Mouse (Mus musculus): ENCODE measurements around the gene Naglu. TPM values are rescaled to one million over a fixed set of nuclear protein-coding genes. Genes with fewer than 3 reads are reported as not detected.
A peak's percentile ranks its signal among the peaks of the same experiment; 100 is the strongest.

Gene Naglu
- polyA plus RNA-seq, 1 experiment from 2014 or later = 3.5 TPM

GRCm38 (mm10) chr11:101051051-101051493 lies 18.7 kb upstream of the Naglu start:
- Histone ChIP-seq H3K4me2 (ENCODE audit: low read depth, low read length) (no peak overlapping the region), H3K9ac (replicated peaks; ENCODE audit: low read length) (no peak overlapping the region), H3K27me3 (ENCODE audit: control insufficient read depth, insufficient read depth, low read length) (no peaks in the 10 kb centered on the region), H3K4me3 (ENCODE audit: low read depth, low read length) (no peak overlapping the region), H3K36me3 (replicated peaks; ENCODE audit: control insufficient read depth, insufficient read depth, low read depth, low read length) (peaks cover 2% of the 10 kb centered on the region; the same call in 1 of the 2 replicates), H3K4me1 (ENCODE audit: control insufficient read depth, insufficient read depth, low read length) (no peaks in the 10 kb centered on the region), H3K27ac (replicated peaks; ENCODE audit: low read depth, low read length) (no peak overlapping the region), H3K9me3 (replicated peaks; ENCODE audit: control insufficient read depth, low read length) (no peaks in the 10 kb centered on the region)
- WGBS = 89% methylated on average over 6 of the region's 6 CpGs
- ATAC-seq (replicated peaks; ENCODE audit: insufficient number of reproducible peaks, low FRiP score, low TSS enrichment, low read depth) (no peak), DNase-seq (ENCODE audit: low spot score) (no peak)

DNA sequence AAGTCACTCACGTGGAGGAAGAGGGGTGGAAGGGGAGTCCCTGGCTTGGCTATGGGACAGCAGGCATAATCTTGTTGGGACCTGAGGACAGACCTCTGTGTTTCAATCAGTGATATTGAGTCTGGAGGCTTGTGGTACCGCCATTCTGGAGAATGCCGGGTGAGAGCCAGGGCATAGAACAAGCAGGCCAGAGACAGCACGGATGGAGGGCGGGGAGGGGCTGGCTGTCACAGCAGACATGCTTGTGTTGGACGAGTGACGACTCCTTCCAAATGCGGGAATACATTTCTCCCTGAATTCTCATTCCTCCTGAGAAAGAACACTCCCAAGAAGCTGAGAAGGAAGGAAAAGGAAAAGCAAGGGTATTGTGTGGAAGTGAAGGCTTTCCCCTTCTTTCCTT lies 18.2 kb upstream of the Naglu start:
- Histone ChIP-seq H3K4me3 (ENCODE audit: low read depth, low read length) (no peak overlapping the region), H3K27me3 (ENCODE audit: control insufficient read depth, insufficient read depth, low read length) (no peaks in the 10 kb centered on the region), H3K9ac (replicated peaks; ENCODE audit: low read length) (no peak overlapping the region), H3K4me2 (ENCODE audit: low read depth, low read length) (no peak overlapping the region), H3K36me3 (replicated peaks; ENCODE audit: control insufficient read depth, insufficient read depth, low read depth, low read length) (peaks cover 2% of the 10 kb centered on the region; the same call in 1 of the 2 replicates), H3K9me3 (replicated peaks; ENCODE audit: control insufficient read depth, low read length) (no peaks in the 10 kb centered on the region), H3K27ac (replicated peaks; ENCODE audit: low read depth, low read length) (no peak overlapping the region), H3K4me1 (ENCODE audit: control insufficient read depth, insufficient read depth, low read length) (no peaks in the 10 kb centered on the region)
- DNase-seq (ENCODE audit: low spot score) (no peak), ATAC-seq (replicated peaks; ENCODE audit: insufficient number of reproducible peaks, low FRiP score, low TSS enrichment, low read depth) (no peak)
- WGBS = 85% methylated on average over 8 of the region's 8 CpGs

GRCm38 (mm10) chr11:101052751-101053473 lies 16.9 kb upstream of the Naglu start:
- Histone ChIP-seq H3K4me3 (ENCODE audit: low read depth, low read length) (no peak overlapping the region), H3K27me3 (ENCODE audit: control insufficient read depth, insufficient read depth, low read length) (no peaks in the 10 kb centered on the region), H3K27ac (replicated peaks; ENCODE audit: low read depth, low read length) (no peak overlapping the region), H3K36me3 (replicated peaks; ENCODE audit: control insufficient read depth, insufficient read depth, low read depth, low read length) (peaks cover 2% of the 10 kb centered on the region; the same call in 1 of the 2 replicates), H3K9me3 (replicated peaks; ENCODE audit: control insufficient read depth, low read length) (no peaks in the 10 kb centered on the region), H3K9ac (replicated peaks; ENCODE audit: low read length) (no peak overlapping the region), H3K4me2 (ENCODE audit: low read depth, low read length) (no peak overlapping the region), H3K4me1 (ENCODE audit: control insufficient read depth, insufficient read depth, low read length) (no peaks in the 10 kb centered on the region)
- DNase-seq (ENCODE audit: low spot score) (no peak), ATAC-seq (replicated peaks; ENCODE audit: insufficient number of reproducible peaks, low FRiP score, low TSS enrichment, low read depth) (no peak)
- WGBS = 90% methylated on average over 10 of the region's 10 CpGs

- Histone ChIP-seq H3K4me1 (ENCODE audit: control insufficient read depth, insufficient read depth, low read length) (no peaks in the 10 kb centered on the region), H3K27me3 (ENCODE audit: control insufficient read depth, insufficient read depth, low read length) (no peaks in the 10 kb centered on the region), H3K36me3 (replicated peaks; ENCODE audit: control insufficient read depth, insufficient read depth, low read depth, low read length) (no peaks in the 10 kb centered on the region; the same call in 1 of the 2 replicates), H3K27ac (replicated peaks; ENCODE audit: low read depth, low read length) (no peak overlapping the region), H3K4me2 (ENCODE audit: low read depth, low read length) (no peak overlapping the region), H3K9ac (replicated peaks; ENCODE audit: low read length) (no peak overlapping the region), H3K4me3 (ENCODE audit: low read depth, low read length) (no peak overlapping the region), H3K9me3 (replicated peaks; ENCODE audit: control insufficient read depth, low read length) (no peaks in the 10 kb centered on the region)
- DNase-seq (ENCODE audit: low spot score) (peak; percentile 10), ATAC-seq (replicated peaks; ENCODE audit: insufficient number of reproducible peaks, low FRiP score, low TSS enrichment, low read depth) (no peak)
- 91% methylated on average over 1 of the region's 1 CpGs for WGBS
Observed at GRCm38 (mm10) chr11:101053974-101054373, 15.8 kb upstream of the Naglu start.

GRCm38 (mm10) chr11:101055418-101055817 lies 14.4 kb upstream of the Naglu start:
- Histone ChIP-seq H3K4me1 (ENCODE audit: control insufficient read depth, insufficient read depth, low read length) (no peaks in the 10 kb centered on the region), H3K27ac (replicated peaks; ENCODE audit: low read depth, low read length) (no peak overlapping the region), H3K36me3 (replicated peaks; ENCODE audit: control insufficient read depth, insufficient read depth, low read depth, low read length) (no peaks in the 10 kb centered on the region), H3K4me2 (ENCODE audit: low read depth, low read length) (no peak overlapping the region), H3K4me3 (ENCODE audit: low read depth, low read length) (no peak overlapping the region), H3K9me3 (replicated peaks; ENCODE audit: control insufficient read depth, low read length) (no peaks in the 10 kb centered on the region), H3K9ac (replicated peaks; ENCODE audit: low read length) (no peak overlapping the region), H3K27me3 (ENCODE audit: control insufficient read depth, insufficient read depth, low read length) (no peaks in the 10 kb centered on the region)
- ATAC-seq (replicated peaks; ENCODE audit: insufficient number of reproducible peaks, low FRiP score, low TSS enrichment, low read depth) (no peak), DNase-seq (ENCODE audit: low spot score) (no peak)
- WGBS = 82% methylated on average over 14 of the region's 14 CpGs

- H3K4me1 ChIP-seq (ENCODE audit: control insufficient read depth, insufficient read depth, low read length) = no peaks in the 10 kb centered on the region
- H3K36me3 ChIP-seq (replicated peaks; ENCODE audit: control insufficient read depth, insufficient read depth, low read depth, low read length) = no peaks in the 10 kb centered on the region
- ATAC-seq (replicated peaks; ENCODE audit: insufficient number of reproducible peaks, low FRiP score, low TSS enrichment, low read depth) = no peak
- WGBS = 53% methylated on average over 8 of the region's 8 CpGs
- no peak overlapping the region for H3K4me2 ChIP-seq (ENCODE audit: low read depth, low read length)
- no peaks in the 10 kb centered on the region for H3K27me3 ChIP-seq (ENCODE audit: control insufficient read depth, insufficient read depth, low read length)
- DNase-seq (ENCODE audit: low spot score) = no peak
- no peak overlapping the region; the same call in 1 of the 2 replicates for H3K9ac ChIP-seq (replicated peaks; ENCODE audit: low read length)
- H3K4me3 ChIP-seq (ENCODE audit: low read depth, low read length) = no peak overlapping the region
- no peaks in the 10 kb centered on the region for H3K9me3 ChIP-seq (replicated peaks; ENCODE audit: control insufficient read depth, low read length)
- no peak overlapping the region for H3K27ac ChIP-seq (replicated peaks; ENCODE audit: low read depth, low read length)
Observed at GRCm38 (mm10) chr11:101056885-101057284, 12.9 kb upstream of the Naglu start.

- ATAC-seq (replicated peaks; ENCODE audit: insufficient number of reproducible peaks, low FRiP score, low TSS enrichment, low read depth) = no peak
- Histone ChIP-seq H3K27ac (replicated peaks; ENCODE audit: low read depth, low read length) (no peak overlapping the region), H3K9me3 (replicated peaks; ENCODE audit: control insufficient read depth, low read length) (no peaks in the 10 kb centered on the region), H3K27me3 (ENCODE audit: control insufficient read depth, insufficient read depth, low read length) (no peaks in the 10 kb centered on the region), H3K4me3 (ENCODE audit: low read depth, low read length) (no peak overlapping the region), H3K4me2 (ENCODE audit: low read depth, low read length) (no peak overlapping the region), H3K4me1 (ENCODE audit: control insufficient read depth, insufficient read depth, low read length) (no peaks in the 10 kb centered on the region; the same call in 1 of the 2 replicates), H3K36me3 (replicated peaks; ENCODE audit: control insufficient read depth, insufficient read depth, low read depth, low read length) (no peaks in the 10 kb centered on the region), H3K9ac (replicated peaks; ENCODE audit: low read length) (no peak overlapping the region)
- 32% methylated on average over 5 of the region's 5 CpGs for WGBS
- DNase-seq (ENCODE audit: low spot score) = peak; percentile 87
Observed at GRCm38 (mm10) chr11:101057860-101058259, 12.0 kb upstream of the Naglu start.

DNA sequence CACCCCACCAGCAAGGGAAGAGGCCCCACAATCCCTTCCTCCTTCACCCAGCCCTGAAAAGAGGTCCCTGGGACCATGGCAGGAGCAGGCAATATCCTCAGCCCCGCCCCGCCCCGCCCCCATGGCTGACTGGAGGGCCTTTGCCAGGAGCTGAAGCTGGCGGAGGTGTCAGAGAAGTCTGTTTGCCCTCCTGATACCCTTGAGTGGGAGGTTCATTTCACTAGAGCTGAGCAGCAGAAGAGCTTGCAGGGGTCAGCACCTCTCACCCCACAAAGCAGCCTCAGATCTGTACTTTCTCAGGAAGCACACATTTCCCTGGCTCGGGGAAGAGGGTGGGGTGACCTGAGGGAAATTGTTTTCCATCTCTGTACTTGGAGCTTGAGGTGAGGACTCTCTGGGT lies 11.1 kb upstream of the Naglu start:
- Histone ChIP-seq H3K4me3 (ENCODE audit: low read depth, low read length) (no peak overlapping the region), H3K9ac (replicated peaks; ENCODE audit: low read length) (no peak overlapping the region), H3K27me3 (ENCODE audit: control insufficient read depth, insufficient read depth, low read length) (no peaks in the 10 kb centered on the region), H3K4me2 (ENCODE audit: low read depth, low read length) (no peak overlapping the region), H3K9me3 (replicated peaks; ENCODE audit: control insufficient read depth, low read length) (no peaks in the 10 kb centered on the region), H3K36me3 (replicated peaks; ENCODE audit: control insufficient read depth, insufficient read depth, low read depth, low read length) (no peaks in the 10 kb centered on the region), H3K4me1 (ENCODE audit: control insufficient read depth, insufficient read depth, low read length) (peaks cover 5% of the 10 kb centered on the region), H3K27ac (replicated peaks; ENCODE audit: low read depth, low read length) (no peak overlapping the region)
- ATAC-seq (replicated peaks; ENCODE audit: insufficient number of reproducible peaks, low FRiP score, low TSS enrichment, low read depth) (no peak), DNase-seq (ENCODE audit: low spot score) (no peak)
- 71% methylated on average over 5 of the region's 5 CpGs for WGBS

Data from embryonic facial prominence, embryonic 11.5 days (tissue).